Mouse (Mus musculus): ENCODE results near the gene Angel1.

GRCm38 (mm10) chr12:86690700-86691485, 35.4 kb downstream of the Angel1 start:
- TF ChIP-seq CTCF (IDR thresholded peaks at IDR 0.05; ENCODE audit: low read depth) (no peak), EP300 (IDR thresholded peaks at IDR 0.05; ENCODE audit: low read depth) (no peak)
